Mouse (Mus musculus): ENCODE results near the gene Rgs3. TPM values are rescaled to one million over a fixed set of nuclear protein-coding genes. Genes with fewer than 3 reads are reported as not detected.

Rgs3 gene
- polyA plus RNA-seq, 1 experiment from 2014 or later: 43.3 TPM

GRCm38 (mm10) chr4:62646556-62647248, 87.1 kb downstream of the Rgs3 start:
- no peak for ATAC-seq (ENCODE audit: insufficient number of reproducible peaks, insufficient read depth, low FRiP score, low TSS enrichment, low read depth)
- Histone ChIP-seq H3K27me3 (peaks cover 4% of the 10 kb centered on the region; the same call in 1 of the 2 replicates), H3K9me3 (no peaks in the 10 kb centered on the region), H3K27ac (no peak overlapping the region), H3K4me3 (replicated peaks) (no peak overlapping the region), H3K9ac (replicated peaks) (no peak overlapping the region), H3K36me3 (no peaks in the 10 kb centered on the region), H3K4me2 (no peak overlapping the region), H3K4me1 (replicated peaks) (peaks cover 14% of the 10 kb centered on the region)
- WGBS: 68% methylated on average over 9 of the region's 9 CpGs

- Histone ChIP-seq H3K9ac (replicated peaks) (no peak overlapping the region), H3K9me3 (no peaks in the 10 kb centered on the region)
Observed at GRCm38 (mm10) chr4:62648848-62649247, 89.2 kb downstream of the Rgs3 start.

GRCm38 (mm10) chr4:62649536-62650230, 90.0 kb downstream of the Rgs3 start:
- Histone ChIP-seq H3K9ac (replicated peaks) (no peak overlapping the region), H3K27me3 (peaks cover 7% of the 10 kb centered on the region; the same call in 1 of the 2 replicates), H3K4me1 (replicated peaks) (0 out of 2 replicates have a peak, but pooled peaks cover 5% of the 10 kb centered on the region), H3K4me3 (replicated peaks) (no peak overlapping the region), H3K36me3 (no peaks in the 10 kb centered on the region), H3K9me3 (no peaks in the 10 kb centered on the region), H3K27ac (no peak overlapping the region; the same call in 1 of the 2 replicates), H3K4me2 (no peak overlapping the region)
- 75% methylated on average over 8 of the region's 8 CpGs for WGBS
- ATAC-seq (ENCODE audit: insufficient number of reproducible peaks, insufficient read depth, low FRiP score, low TSS enrichment, low read depth): no peak

More at GRCm38 (mm10) chr4:62648848-62649247, 89.2 kb downstream of the Rgs3 start:
- ATAC-seq (ENCODE audit: insufficient number of reproducible peaks, insufficient read depth, low FRiP score, low TSS enrichment, low read depth): no peak
- no peak overlapping the region for H3K4me2 ChIP-seq
- H3K4me1 ChIP-seq (replicated peaks): 0 out of 2 replicates have a peak, but pooled peaks cover 3% of the 10 kb centered on the region
- no peak overlapping the region for H3K27ac ChIP-seq
- H3K27me3 ChIP-seq: 0 out of 2 replicates have a peak, but pooled peaks cover 4% of the 10 kb centered on the region
- no peaks in the 10 kb centered on the region for H3K36me3 ChIP-seq
- 90% methylated on average over 3 of the region's 3 CpGs for WGBS
- no peak overlapping the region for H3K4me3 ChIP-seq (replicated peaks)

GRCm38 (mm10) chr4:62651179-62651760, 91.6 kb downstream of the Rgs3 start:
- no peaks in the 10 kb centered on the region for H3K36me3 ChIP-seq
- no peaks in the 10 kb centered on the region for H3K9me3 ChIP-seq
- WGBS: 53% methylated on average over 7 of the region's 7 CpGs
- H3K4me2 ChIP-seq: no peak overlapping the region
- H3K4me1 ChIP-seq (replicated peaks): 0 out of 2 replicates have a peak, but pooled peaks cover 5% of the 10 kb centered on the region
- no peak for ATAC-seq (ENCODE audit: insufficient number of reproducible peaks, insufficient read depth, low FRiP score, low TSS enrichment, low read depth)
- peaks cover 7% of the 10 kb centered on the region; the same call in 1 of the 2 replicates for H3K27me3 ChIP-seq
- no peak overlapping the region for H3K27ac ChIP-seq
- H3K4me3 ChIP-seq (replicated peaks): no peak overlapping the region
- H3K9ac ChIP-seq (replicated peaks): no peak overlapping the region

- 32% methylated on average over 4 of the region's 4 CpGs for WGBS
- no peaks in the 10 kb centered on the region for H3K36me3 ChIP-seq
- peaks cover 3% of the 10 kb centered on the region; the same call in 1 of the 2 replicates for H3K27me3 ChIP-seq
- H3K9ac ChIP-seq (replicated peaks): no peak overlapping the region
- no peak overlapping the region for H3K4me2 ChIP-seq
- ATAC-seq (ENCODE audit: insufficient number of reproducible peaks, insufficient read depth, low FRiP score, low TSS enrichment, low read depth): no peak
- H3K9me3 ChIP-seq: no peaks in the 10 kb centered on the region
- 0 out of 2 replicates have a peak, but pooled peaks cover 5% of the 10 kb centered on the region for H3K4me1 ChIP-seq (replicated peaks)
- H3K4me3 ChIP-seq (replicated peaks): no peak overlapping the region
- no peak overlapping the region for H3K27ac ChIP-seq
Observed at GRCm38 (mm10) chr4:62652215-62652614, 92.6 kb downstream of the Rgs3 start.

GRCm38 (mm10) chr4:62652921-62653757, 93.5 kb downstream of the Rgs3 start:
- Histone ChIP-seq H3K36me3 (no peaks in the 10 kb centered on the region), H3K27ac (no peak overlapping the region), H3K4me2 (no peak overlapping the region), H3K9me3 (no peaks in the 10 kb centered on the region), H3K4me1 (replicated peaks) (0 out of 2 replicates have a peak, but pooled peaks cover 5% of the 10 kb centered on the region), H3K9ac (replicated peaks) (no peak overlapping the region), H3K4me3 (replicated peaks) (no peak overlapping the region), H3K27me3 (peaks cover 4% of the 10 kb centered on the region)
- no peak for ATAC-seq (ENCODE audit: insufficient number of reproducible peaks, insufficient read depth, low FRiP score, low TSS enrichment, low read depth)
- 75% methylated on average over 12 of the region's 12 CpGs for WGBS

GRCm38 (mm10) chr4:62653922-62654661, 94.4 kb downstream of the Rgs3 start:
- no peak overlapping the region for H3K4me2 ChIP-seq
- H3K4me3 ChIP-seq (replicated peaks): no peak overlapping the region
- no peaks in the 10 kb centered on the region for H3K9me3 ChIP-seq
- no peaks in the 10 kb centered on the region for H3K36me3 ChIP-seq
- peaks cover 8% of the 10 kb centered on the region for H3K4me1 ChIP-seq (replicated peaks)
- ATAC-seq (ENCODE audit: insufficient number of reproducible peaks, insufficient read depth, low FRiP score, low TSS enrichment, low read depth): peak; percentile 68; the same call in 1 of the 2 replicates
- 89% methylated on average over 5 of the region's 5 CpGs for WGBS
- no peak overlapping the region for H3K27ac ChIP-seq
- peaks cover 6% of the 10 kb centered on the region for H3K27me3 ChIP-seq
- no peak overlapping the region for H3K9ac ChIP-seq (replicated peaks)

- no peak for ATAC-seq (ENCODE audit: insufficient number of reproducible peaks, insufficient read depth, low FRiP score, low TSS enrichment, low read depth)
- Histone ChIP-seq H3K36me3 (no peaks in the 10 kb centered on the region), H3K4me1 (replicated peaks) (peaks cover 54% of the 10 kb centered on the region), H3K27me3 (peaks cover 3% of the 10 kb centered on the region; the same call in 1 of the 2 replicates), H3K4me2 (0 out of 2 replicates have a peak overlapping the region, but pooled peaks have one; percentile 2), H3K4me3 (replicated peaks) (no peak overlapping the region), H3K27ac (no peak overlapping the region), H3K9me3 (no peaks in the 10 kb centered on the region), H3K9ac (replicated peaks) (no peak overlapping the region)
- WGBS: 10% methylated on average over 15 of the region's 15 CpGs
Observed at GRCm38 (mm10) chr4:62659264-62659663, 99.6 kb downstream of the Rgs3 start.

- Histone ChIP-seq H3K36me3 (no peaks in the 10 kb centered on the region), H3K9ac (replicated peaks) (0 out of 2 replicates have a peak overlapping the region, but pooled peaks have one; percentile 27), H3K27me3 (peaks cover 3% of the 10 kb centered on the region; the same call in 1 of the 2 replicates), H3K4me3 (replicated peaks) (peak overlapping the region; percentile 8; the same call in 1 of the 2 replicates), H3K4me2 (peak overlapping the region; percentile 48), H3K27ac (peak overlapping the region; percentile 95), H3K9me3 (no peaks in the 10 kb centered on the region), H3K4me1 (replicated peaks) (peaks cover 53% of the 10 kb centered on the region)
- no peak; the same call in none of the 2 replicates for ATAC-seq (ENCODE audit: insufficient number of reproducible peaks, insufficient read depth, low FRiP score, low TSS enrichment, low read depth)
- WGBS: 8% methylated on average over 14 of the region's 14 CpGs
Observed at GRCm38 (mm10) chr4:62659861-62660553, 100.4 kb downstream of the Rgs3 start.
